Mouse (Mus musculus) hematopoietic stem cell, adult 5-6 weeks (primary cell): ENCODE data around the gene Irf1. TPM values are rescaled to one million over a fixed set of nuclear protein-coding genes. Genes with fewer than 3 reads are reported as not detected.

Experiments
- ATAC-seq, 2 experiments: fragments of 125-278 bp in 1 of 2; replicated peaks in 1 of 2; 2 replicates each; pipeline ENCODE4 v1.8.0; 2016 to 2017; ENCODE audit warnings: inconsistent platforms in 2 of 2, mild to moderate bottlenecking in 2 of 2, moderate number of reproducible peaks in 2 of 2, low read depth in 1 of 2, moderate TSS enrichment in 1 of 2; ENCODE audit not compliant: low FRiP score in 2 of 2, poor library complexity in 2 of 2, severe bottlenecking in 2 of 2, insufficient read depth in 1 of 2, low TSS enrichment in 1 of 2
- total RNA-seq: library from RNA; stranded (forward); fragments of 172-1452, 232-1000 nt; gene quantifications from 2 replicates; pipeline ENCODE4 v1.2.3, GENCODE M21; 2017

Gene Irf1
- total RNA-seq, 1 experiment from 2014 or later: 128 TPM

DNA sequence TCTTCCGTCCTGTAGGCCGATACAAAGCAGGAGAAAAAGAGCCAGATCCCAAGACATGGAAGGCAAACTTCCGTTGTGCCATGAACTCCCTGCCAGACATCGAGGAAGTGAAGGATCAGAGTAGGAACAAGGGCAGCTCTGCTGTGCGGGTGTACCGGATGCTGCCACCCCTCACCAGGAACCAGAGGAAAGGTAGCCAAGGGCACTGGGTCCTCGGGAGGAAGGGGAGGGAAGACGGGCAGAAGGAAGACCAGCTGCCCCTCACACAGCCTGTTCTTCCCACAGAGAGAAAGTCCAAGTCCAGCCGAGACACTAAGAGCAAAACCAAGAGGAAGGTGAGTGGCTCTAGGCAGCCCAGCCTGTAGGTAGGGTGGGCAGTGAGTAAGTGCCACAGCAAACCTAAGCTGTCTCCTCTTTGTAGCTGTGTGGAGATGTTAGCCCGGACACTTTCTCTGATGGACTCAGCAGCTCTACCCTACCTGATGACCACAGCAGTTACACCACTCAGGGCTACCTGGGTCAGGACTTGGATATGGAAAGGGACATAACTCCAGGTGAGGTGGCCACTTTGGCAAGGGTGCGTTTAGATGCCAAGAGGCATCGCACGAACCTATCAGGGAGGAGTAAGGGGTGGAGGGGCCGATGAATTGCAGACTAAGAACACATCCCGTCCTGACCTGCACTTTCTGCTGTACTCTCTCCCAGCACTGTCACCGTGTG, 4.0 kb downstream of the Irf1 start:
- no peak for ATAC-seq

GRCm38 (mm10) chr11:53774659-53775255, 4.9 kb downstream of the Irf1 start:
- no peak for ATAC-seq

GRCm38 (mm10) chr11:53777736-53778135, 7.9 kb downstream of the Irf1 start:
- ATAC-seq: no peak

GRCm38 (mm10) chr11:53778455-53778854, 8.6 kb downstream of the Irf1 start:
- no peak for ATAC-seq

- no peak for ATAC-seq
Measured at GRCm38 (mm10) chr11:53779808-53780207, 10.0 kb downstream of the Irf1 start.

GRCm38 (mm10) chr11:53780262-53780661, 10.4 kb downstream of the Irf1 start:
- no peak for ATAC-seq

DNA sequence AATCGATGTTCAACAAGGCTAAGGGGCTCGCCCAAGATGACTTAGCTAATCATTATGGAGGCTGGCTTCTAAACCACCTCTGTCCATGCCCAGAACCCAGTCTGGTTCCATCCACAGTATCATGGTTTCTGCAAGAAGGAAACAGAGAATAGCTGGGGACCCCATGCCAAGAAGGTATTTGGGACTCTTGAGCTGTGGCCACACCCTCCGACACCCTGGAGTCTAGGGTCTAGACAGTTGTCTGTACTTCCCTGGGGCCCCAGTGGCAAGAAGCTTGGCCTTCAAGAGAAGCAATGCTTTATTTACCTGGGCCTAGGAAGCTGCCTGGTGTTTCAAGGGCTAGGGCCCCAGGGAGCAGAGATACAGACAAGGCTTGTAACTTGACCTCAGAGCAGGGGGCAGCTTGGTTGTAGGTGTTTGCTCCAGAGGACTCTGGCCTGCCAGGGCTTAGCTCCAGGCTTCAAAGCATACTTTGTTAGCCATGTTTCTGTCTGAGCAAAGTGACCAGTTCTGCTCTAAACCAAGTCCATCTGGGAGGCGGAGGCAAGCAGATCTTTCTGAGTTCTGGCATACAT, 11.5 kb downstream of the Irf1 start:
- ATAC-seq: no peak

DNA sequence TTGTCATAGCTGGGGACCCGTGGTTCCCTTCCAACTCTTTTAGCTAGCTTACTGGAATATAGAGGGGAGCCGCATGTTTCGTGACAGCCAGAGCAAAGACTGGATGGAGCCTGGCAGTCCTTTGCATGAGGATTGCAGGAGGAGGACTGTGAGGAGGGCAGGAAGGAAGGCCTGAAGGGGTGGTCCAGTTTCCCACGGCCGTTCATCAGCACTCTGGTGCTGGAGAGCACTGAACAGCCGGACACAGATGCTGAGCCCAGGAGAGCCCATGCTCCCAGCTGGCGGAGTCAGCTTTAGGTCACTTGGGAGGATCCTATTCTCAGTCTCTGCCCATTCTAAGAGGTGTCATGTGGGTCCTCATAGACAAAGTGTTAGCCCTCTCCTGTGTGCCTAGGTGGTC, 12.2 kb downstream of the Irf1 start:
- no peak for ATAC-seq

DNA sequence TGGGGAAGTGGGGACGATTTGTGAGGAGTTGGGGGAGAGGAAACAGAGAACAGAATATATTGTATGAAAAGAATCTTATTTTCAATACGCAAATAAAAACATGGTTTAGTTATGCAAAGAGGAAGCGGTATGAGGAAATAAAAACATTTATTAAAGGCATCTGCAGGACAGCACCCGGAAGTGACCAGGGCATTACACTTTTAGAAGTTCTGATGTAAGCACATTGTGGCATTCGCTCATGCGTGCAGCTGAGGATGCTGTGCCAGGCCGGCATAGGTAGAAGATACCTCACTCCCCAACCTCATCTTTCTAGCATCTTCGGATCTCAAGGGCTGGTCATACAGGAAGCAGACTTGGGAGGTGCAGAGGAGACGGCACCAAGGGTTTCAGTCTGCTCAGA, 13.5 kb downstream of the Irf1 start:
- no peak for ATAC-seq

DNA sequence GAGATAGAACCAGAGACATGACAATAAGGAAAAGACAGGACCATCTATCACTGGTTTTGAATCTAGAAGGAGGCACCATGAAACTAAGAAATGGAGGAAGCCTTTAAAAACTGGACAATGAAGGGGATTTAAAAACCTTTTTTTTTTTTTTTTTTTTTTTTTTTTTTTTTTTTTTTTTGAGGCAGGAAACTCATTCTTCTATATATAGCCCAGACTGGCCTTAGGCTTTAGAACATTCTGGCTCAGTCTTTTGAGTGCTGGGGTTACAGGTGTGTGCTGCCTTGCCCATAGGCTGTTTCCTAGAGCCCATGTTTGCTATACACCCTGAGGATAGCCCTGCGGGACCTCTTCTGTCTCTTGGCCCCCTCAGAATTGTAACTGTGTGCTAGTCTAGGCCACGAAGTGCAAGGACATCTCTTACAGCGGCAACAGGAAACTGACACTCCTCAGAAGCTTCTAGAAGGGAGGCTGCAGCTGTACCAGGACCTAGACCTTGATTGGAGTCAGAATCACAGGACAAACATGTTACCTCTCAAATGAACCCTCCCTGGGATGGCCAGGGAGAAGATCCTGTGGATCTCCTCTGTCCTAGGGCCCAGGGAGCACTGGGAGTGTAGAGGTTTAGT, 15.6 kb downstream of the Irf1 start:
- no peak for ATAC-seq

DNA sequence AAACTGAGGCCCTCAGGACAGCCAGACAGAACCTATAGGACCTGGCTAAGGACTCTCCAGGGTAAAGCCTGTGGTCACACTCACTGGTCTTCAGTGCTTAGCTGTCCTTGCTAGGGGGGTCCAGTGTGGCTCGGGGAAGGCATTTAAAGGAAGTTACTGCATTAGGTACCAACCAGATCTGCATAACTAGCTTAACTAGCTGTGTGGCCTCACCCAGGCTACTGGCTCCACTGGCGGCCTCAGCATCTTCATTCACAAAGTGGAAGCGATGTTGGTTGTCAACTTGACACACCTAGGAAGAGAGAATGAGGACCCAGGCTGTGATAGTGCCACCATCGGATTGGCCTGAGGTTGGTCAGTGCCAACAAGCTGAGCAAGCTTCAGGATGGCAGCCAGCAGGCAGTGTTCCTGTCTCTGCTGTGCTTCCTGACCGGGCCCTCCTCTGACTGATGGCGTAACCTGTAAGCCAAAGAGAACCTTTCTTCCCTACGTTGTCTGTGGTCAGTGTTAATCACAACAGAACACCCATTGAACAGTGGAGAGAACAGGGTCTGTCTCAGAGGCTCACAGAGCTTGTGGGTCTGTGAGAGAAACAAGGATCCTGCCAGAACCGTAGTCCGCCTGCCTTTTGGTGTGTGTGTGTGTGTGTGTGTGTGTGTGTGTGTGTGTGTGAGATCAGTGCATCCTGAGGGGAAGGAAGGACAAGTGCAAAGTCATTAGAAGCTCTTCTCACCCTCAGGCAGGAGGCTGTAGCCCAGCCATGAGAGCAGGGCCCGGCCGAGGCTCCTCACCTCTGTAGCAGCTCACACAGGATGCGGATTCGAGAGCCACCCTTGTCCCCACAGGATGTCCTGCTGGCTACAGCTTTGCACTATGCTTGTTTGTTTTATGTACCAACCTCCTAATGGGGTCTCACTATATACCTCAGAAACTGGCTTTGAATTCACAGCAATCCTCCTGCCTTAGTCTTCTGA, 16.5 kb downstream of the Irf1 start:
- peak; percentile 43 to 54 for ATAC-seq

DNA sequence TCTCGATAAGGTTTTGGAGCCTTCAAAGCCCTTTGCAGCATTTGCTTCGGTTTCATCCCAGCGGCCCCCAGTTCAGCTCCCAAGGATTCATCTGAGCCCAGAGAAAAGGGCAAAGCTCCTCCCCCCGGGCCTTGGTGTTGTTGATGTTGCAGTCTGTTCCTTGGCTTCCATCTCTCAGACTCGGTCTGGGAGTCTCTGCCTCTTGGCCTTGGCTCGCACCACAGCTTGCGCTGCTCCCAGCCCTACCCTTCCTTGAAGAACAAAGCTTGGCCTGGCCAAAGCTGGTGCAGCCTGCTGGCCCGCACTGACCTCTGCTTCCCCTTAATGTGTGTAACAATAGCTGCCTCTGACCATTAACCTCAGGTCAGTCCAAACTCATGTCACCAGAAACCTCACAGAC, 18.4 kb downstream of the Irf1 start:
- no peak for ATAC-seq

DNA sequence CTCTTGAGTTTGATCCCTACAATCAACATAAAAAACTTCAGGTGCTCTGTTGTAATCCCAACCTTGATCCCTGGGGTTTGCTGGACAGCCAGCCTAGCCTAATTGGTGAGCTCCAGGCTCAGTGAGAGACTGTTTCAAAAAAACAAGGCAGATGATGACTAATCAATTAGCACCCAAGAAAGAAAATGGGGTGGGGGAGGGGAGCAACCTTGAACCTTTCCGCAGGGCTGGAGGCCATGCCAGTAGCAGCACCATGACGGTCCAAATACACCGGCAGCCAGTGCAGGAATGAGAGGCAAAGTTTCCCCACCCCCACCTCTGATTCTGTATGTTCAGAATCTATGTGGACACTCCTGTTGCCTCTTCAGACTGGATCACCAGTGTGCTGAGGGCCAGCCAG, 19.5 kb downstream of the Irf1 start:
- no peak for ATAC-seq

- no peak for ATAC-seq
Measured at GRCm38 (mm10) chr11:53792986-53793385, 23.2 kb downstream of the Irf1 start.

GRCm38 (mm10) chr11:53794015-53794414, 24.2 kb downstream of the Irf1 start:
- ATAC-seq: 0 out of 4 replicates have a peak, but pooled peaks of 1 of the 2 experiments have one; percentile 13

- ATAC-seq: peak; percentile 88 to 91
Measured at GRCm38 (mm10) chr11:53794671-53795557, 25.1 kb downstream of the Irf1 start.
